Mouse (Mus musculus) gastrocnemius, postnatal 10 days (tissue): ENCODE data around the gene Nup188. TPM values are rescaled to one million over a fixed set of nuclear protein-coding genes. Genes with fewer than 3 reads are reported as not detected.

Experiments used
- DNase-seq: peaks from one replicate; pipeline ENCODE4 v3.0.0; 2021; ENCODE audit warnings: mixed read lengths
- total RNA-seq, 2 experiments: library from RNA; stranded (reverse); gene quantifications; 2 replicates each; pipeline ENCODE4 v1.2.3; 2021

Nup188 gene
- total RNA-seq, 2 experiments from 2014 or later, result 15.9 to 18.1 TPM

DNA sequence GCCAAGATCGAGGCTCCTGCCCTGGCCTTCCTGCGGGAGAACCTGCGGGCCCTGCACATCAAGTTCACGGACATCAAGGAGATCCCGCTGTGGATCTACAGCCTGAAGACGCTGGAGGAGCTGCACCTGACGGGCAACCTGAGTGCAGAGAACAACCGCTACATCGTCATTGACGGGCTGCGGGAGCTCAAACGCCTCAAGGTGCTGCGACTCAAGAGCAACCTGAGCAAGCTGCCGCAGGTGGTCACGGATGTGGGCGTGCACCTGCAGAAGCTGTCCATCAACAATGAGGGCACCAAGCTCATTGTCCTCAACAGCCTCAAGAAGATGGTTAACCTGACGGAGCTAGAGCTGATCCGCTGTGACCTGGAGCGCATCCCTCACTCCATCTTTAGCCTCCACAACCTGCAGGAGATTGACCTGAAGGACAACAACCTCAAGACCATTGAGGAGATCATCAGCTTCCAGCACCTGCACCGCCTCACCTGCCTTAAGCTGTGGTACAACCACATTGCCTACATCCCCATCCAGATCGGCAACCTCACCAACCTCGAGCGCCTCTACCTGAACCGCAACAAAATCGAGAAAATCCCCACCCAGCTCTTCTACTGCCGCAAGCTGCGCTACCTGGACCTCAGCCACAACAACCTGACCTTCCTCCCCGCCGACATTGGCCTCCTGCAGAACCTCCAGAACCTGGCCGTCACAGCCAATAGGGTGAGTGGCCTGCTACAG is 29.4 kb upstream of the Nup188 start:
- DNase-seq, result no peak

DNA sequence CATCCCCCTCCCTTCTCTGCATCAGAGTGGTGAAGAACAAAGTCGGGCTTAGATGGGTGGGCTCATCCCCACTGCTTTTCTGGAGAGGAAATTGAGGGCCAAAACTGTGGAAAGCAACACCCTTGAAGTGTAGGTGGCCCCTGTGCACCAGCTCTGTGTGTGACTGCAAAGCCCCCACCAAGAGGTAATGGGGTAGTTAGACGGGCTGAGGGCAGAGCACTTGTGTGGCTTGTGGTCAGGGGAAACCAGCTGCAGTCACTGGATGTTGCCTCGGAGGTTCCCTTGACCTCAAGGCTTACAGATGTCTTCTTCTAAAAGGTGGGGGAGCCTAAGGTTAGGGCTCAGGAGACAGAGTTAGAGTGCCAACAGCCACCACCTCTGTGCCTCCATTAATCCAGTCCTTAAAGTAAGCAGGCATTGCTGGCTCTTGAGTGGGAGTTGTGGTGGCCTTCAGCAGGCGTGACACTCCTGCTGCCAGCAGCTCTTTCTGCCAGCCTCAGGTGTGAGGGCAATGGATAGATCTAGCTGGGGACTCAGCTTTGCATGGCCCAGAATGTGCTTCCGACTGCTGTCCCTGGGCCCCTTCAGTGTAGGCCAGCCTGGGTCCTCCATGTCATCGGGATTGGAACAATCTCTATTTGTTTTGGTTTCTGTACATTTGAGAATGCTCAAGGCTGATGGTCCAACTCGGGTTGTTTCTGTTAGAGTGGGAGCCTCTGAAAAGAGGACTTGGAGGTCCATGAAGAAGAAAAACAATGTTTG is 28.3 kb upstream of the Nup188 start:
- no peak for DNase-seq

DNA sequence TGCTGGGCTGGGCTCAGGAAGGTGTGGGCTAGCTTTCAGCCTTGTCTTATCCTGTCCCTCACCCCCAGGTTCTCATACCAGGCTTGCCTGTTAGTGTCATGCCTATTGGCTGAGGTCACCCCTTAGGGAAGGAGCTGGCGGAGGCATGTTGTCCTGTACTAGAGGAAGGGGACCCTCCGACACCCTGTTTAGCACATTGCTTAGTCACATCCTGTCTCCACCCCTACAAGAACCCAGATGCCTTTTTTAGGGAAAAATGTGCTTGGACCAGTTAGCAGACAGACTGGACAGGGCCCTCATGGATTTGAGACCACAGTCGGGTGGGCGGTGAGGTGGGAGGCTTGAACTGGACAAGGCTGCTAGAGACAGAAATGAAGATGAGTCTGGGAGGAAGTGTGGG is 27.6 kb upstream of the Nup188 start:
- no peak for DNase-seq

DNA sequence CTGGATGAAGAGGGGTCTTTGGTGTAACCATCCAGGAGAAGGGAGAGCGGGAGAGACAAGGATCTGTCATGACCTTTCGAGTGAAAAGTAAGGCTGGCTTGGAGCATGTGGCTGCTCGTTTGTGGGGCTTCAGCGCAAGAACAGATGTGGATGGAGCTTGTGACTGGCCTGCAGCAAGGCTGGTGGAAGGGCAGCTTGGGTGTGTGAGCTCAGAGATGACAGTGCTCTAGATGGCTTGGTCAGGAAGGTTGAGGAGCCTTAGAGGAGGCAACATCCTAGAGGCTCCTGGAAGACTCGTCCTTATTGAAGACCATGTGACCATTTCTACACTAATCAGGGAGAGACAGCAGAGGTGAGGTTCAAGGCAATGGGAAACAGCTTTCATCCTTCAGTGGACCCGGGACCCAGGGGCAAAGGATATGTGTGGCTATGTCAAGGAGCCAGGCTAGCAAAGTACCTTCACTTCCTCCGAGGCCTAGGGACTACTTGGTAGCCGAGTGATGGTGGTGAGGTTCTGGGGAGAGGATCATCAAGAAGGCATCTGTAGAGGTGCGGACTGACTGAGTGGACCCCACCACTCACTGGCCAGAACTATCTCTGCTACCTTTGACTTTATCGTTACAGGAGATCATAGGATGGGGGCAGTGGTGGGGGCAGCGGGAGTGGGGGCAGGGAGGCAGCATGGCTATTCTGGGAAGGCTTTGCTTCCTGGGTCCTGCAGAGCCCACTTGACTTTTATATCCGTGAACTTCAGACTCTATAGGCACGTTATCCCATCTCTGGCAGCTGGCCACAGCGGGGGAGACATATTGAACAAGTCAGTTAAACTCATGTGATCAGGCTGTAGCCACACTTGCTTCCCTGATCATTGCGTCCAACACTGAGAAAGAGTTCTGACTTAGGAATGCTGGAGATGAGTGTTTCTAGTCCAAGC is 26.8 kb upstream of the Nup188 start:
- no peak for DNase-seq

DNA sequence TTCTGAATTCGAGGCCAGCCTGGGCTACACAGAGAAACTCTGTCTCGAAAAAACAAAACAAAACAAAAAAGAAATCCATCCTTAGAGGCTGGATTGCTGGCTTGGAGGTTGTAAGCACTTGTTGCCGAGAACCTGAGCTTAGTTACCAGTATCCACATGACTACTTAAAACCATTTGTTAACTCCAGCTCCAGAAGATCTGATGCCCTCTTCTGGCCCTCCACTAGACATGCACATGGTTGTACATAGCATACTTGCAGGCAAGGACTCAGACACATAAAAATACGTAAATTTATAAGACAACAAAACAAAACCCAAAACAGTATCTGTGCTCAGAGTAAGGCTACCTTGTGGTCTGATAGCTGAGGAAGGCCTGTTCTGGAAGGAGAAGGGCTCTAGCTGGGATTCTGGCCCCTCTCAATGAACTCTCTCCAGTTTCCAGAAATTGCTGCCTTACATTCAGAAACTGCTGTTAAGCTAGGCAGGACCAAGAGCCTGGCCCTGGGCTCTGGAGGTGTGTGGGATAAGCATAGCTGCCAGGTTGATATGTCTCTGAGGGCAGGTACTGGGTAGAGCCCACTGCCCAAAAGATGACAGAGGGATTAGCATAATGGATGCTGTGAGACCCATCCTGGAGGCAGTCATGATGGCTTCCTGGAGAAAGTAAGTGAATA is 25.0 kb upstream of the Nup188 start:
- DNase-seq, result peak; percentile 2

DNA sequence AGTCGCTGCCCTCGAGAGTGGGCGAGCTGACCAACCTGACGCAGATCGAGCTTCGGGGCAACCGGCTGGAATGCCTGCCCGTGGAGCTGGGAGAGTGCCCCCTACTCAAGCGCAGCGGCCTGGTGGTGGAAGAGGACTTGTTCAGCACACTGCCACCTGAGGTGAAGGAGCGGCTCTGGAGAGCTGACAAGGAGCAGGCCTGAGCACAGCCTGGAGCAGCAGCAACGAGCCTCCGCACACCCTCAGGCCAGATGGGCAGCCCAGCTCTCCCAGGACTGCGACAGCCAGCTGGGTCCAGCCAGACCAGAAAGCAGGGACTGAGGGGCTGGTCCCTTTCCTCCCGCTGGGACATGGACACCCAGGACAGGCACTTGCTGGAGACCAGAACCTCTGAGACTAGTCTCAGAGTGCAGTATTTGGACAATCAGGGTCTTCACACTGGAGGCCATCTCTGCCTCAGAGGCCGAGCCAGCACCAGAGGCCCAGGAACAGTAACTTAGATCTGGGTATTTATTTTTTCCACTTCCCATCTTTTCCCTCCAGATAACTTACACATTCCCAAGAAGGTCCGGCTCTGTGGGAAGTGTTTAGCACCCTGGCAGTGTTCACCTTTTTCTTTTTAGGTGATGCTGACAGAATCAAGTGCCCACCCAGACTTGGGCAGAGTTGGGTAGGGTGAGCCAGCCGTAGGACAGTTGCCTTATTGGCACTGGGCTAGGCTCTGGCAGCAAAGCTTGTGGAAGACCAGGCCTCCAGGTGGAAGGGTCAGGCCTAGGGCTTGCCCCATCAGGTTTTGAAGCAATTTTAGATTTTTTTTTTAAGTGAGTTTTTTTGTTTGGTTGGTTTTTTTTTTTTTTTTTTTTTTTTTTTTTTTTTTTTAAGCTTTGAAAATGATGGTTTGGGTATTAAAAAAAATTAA is 24.0 kb upstream of the Nup188 start:
- peak; percentile 7 for DNase-seq

DNA sequence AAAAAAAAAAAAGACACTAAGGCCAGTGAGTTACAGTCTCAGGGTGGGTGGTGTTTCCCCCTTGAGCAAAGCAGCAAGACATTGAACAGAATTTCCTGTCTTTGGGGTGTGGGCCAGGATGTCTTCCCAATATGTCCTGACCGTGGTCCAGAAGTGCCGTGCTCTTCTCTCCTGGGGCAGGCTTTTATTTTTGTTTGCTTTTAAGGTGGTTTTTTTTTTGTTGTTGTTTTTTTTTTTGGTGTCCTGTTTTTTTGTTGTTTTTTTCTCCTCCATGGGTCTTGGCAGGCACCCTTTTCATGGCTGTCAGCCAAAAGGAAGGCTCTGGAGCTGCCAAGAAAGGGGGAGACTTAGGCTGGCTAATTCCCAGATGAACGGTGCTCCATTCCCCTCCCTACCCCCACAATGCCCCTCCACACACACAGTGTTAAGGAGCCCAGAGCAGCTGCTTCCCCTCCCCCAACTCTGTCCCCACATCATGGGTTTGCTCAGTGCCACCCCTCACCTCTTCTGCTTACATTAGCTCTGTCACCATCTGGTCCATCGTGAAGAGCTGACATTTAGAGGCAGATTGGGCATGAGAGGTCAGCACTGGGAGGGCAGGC is 23.3 kb upstream of the Nup188 start:
- DNase-seq, result peak; percentile 20

DNA sequence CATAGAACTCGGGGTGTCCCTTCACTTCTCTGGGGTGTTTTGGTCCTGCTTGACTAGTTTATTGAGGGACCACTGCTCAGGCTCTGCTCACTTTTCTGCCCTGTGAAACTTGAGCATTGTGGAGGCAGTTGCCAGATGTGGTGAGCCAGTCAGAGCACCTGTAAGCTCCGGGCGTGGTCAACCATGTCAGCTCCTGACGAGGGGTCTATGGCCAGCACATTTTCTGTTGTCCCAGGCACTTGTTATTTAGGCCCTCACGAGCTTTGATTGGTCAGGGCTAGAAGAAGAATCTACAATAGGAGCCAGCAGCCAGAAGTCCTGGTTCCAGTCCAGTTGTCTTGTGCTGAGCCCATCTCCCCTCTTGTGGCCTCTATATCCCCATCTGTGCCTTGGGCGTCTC is 22.4 kb upstream of the Nup188 start:
- peak; percentile 3 for DNase-seq

DNA sequence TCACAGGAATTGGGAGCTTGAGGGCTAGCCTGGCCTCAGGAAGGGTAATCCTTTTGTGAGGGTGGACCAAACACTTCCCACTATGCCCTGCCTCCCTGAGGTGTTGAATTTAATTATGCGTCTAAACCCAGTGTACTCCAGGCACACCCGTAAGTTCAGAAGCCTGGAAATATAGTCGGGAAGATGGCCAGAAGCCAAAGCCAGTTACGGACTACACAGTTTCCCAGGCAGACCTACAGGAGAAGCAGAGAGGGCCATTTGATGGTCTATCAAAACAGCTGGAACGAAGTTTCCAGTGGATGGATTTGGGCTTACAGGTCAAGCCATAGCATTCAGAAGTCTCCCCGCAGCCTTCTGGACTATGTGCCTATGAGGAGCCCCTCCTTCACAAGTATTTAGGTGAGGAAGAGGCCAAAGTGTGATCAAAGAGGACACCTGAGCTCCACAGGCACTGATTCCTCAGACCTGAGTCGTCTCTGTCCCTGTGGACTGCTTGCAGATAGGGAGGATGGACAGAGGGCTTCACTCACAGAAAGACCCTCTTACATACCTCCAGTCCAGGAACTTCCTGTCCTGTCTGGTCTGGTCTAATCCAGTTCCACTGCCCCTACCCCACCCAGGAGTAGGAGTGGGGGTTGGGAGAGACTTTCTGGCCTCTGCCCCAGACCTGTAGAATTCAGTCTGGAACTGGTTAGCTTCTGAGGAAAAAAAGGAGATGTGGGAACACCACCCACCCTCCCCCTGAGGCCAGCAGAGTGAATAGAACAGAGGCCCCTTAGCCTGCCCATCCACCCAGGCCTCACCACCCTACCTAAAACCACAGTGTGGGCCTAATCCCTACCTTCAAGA is 21.3 kb upstream of the Nup188 start:
- peak; percentile 5 for DNase-seq

DNA sequence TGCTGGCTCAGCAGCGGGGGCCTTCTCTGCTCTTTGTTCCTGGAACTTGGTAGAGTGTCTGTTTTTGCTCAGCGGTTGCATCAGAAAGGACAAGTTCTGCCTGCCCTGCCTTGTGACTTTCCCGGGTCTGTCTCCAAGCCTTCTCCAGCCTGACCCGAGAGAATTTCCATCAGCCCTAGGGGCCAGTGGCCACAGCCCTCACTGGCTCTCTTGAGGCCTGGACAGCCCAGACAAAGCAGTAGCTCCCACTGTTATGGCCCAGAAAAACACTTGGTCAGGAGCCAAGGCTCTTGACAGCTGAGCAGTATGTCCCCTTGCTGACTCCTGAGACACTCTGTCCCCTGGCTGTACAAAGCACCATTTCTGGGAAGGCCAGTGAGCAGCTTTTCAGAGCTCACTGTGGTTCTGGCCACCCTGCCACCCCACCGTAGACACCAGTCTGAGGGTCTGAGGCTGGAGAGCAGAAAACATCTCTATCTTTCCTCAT is 20.4 kb upstream of the Nup188 start, which contains the start of gene Phyhd1:
Gene Phyhd1, plus strand, starts transcription at position 437 of the 487 bp plus-strand sequence.
- DNase-seq, result peak; percentile 52

DNA sequence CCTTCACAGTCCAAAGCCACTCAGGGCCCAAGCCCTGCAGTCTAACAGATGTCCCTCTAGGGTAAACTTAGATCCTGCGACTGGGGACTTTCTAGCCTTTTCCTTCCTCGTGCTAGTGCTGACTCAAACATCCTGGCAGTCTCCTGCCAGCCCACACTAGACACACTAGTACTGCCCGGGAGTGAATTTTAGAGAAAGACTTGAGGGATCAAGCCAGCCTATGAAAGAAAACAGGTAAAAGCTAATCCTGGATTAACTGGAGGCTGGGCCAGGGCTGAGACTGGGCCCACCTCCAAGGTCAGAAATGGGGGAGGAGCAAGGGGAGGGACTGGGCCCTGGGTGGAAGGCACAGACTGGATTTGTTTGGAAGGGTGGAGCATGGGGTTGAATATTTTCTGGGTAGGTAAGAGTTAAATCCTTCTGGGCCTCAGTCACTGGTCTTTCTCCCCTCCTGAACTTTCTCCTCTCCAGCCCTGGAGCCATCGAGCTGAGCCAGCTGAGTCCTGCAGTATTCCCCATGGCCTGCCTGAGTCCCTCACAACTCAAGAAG is 19.7 kb upstream of the Nup188 start:
- peak; percentile 68 for DNase-seq

DNA sequence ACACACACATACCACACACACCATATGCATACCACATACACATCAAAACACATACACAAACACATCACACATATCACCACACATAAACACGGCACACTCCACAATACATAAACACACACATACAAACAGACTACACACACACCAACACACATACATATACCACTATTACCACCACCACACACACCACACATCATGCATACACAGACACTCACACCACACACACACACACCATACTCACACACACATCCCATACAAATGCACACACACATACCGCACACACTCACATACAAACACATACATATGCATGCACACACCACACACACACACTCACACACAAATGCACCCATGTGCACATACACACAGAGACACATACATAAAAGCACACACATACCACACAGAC is 18.7 kb upstream of the Nup188 start:
- DNase-seq, result peak; percentile 1

DNA sequence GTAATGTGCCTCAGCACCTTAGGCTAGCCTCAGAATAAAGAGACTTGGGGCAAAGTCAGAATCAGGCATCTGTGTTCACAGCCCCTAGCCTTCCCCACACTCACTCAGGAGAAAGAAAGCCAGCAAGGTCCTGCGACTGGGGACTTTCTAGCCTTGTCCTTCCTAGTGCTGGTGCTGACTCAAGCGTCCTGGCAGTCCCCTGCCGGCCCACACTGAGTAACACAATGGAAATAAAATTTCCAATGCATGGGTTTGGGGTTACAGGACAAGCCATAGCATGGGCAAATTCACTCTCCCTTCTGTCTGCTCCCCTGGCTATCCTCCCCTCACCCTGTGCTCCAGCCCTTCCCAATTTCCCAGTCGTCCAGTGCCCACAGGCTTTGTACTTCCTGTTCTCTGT is 17.8 kb upstream of the Nup188 start:
- peak; percentile 3 for DNase-seq

DNA sequence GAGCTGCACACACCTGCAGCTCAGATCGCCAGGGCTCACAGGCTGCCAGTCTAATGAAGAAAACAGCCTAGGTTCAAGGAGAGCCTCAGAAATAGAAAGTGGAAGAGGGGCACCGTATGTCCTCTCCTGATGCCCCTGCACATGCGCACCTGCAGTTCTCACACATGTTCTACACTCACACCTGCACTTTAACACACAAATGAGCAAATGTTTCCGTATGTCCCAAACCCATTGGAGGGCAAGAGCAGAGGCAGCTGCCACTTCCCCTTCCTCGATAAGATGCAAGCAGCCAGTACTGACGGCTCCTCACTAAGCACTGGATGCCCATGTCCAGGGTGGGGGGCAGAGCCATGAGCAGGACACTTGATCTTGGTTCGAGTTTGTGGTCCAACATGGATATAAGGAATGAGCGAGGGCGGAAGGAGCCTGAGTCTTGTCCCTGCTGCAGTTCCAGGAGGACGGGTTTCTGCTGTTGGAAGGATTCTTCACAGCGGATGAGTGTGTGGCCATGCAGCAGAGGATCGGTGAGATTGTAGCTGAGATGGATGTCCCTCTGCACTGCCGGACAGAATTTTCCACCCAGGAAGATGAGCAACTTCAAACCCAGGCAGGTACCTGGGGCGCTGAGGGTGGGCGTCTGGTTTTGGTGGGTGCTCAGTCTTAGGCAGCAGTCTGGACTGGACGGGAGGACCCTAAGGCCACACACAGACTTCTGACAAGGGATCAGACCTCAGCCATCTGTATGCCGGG is 16.8 kb upstream of the Nup188 start:
- no peak for DNase-seq

DNA sequence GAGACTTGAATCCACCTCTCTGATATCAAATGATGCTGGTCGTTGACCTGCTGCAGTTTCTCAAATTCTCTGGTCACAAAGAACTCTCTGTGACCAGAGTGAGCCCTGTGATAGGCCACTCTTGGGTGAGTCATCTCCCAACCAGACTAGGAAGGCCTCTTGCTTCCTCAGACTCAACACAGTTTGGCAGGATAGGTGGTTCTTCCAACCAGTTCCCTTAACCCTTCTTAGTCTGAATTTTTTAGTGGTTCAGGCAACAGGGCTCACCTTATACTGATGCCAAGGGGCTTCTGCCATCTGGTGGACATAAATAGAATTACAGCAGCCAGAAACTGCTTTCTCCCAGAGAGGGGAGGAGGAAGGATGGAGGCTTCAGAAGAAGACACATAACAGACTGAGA is 16.1 kb upstream of the Nup188 start:
- DNase-seq, result peak; percentile 39

DNA sequence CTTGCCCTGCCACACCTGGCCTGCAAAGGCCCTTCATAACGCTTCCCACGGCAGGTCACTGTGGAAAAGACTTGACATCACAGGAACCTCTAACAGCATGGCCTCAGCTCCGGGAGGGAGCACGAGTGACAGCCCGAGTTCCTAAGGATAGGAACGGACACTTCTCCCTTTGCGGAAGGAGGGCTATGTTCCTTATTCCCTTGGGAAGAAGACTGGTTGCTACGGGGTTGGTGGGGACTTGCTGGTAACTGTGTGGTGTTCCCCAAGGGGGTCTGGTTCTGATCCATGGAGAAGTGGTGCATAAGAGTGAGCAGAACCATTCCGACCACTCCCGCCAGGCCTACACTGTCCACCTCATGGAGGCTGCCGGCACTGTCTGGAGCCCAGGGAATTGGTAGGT is 5.5 kb upstream of the Nup188 start, which contains the start of gene Gm28038:
Gene Gm28038, plus strand, starts transcription at position 301 of the 400 bp plus-strand sequence.
- DNase-seq, result no peak

DNA sequence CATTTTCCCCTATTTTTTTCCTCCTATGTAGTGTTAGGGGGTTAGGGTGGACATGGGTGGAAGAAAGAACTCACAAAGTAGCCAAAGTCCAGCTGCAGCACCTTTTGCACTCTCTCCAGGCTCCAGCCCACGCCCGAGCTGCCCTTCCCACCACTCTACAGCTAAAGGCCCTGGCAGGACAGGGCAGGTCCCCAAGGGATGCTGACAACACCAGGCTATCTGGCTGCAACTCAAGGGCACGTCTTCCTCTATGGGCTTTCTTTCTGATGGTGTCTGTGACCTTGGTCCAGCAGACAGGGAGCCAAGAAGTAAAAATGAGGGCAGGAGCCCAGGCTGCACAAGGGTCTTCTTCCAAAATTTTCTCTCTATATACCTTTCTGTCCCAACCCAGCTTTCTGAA is 4.5 kb upstream of the Nup188 start:
- no peak for DNase-seq

DNA sequence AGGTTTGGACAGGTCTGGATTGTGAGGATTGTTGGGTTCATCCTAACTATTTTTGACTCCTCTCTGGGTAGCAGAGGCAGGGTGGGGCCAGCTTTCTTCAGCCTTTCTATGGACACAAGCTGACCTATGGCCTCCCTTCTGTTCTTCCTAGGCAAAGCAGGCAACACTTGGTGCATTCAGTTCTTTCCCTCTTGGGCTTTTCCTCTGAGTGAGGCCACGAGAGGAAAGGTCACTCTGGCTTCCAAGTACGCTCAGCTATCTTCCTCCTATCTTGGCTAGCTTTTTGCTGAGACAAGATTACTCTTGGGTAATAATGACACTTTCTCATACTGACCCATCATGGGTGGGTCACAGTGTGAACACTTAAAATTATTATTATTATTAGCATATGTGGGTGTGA is 3.0 kb upstream of the Nup188 start:
- DNase-seq, result no peak
